Mouse (Mus musculus) MEL (cell line): ENCODE measurements at regions not wholly inside any gene's neighbourhood (a gene's known extent, or its start where the extent isn't known, plus 50 kb on each side); places are given as distances from the start of the nearest gene placed in this dataset.

Experiments used
- ELF1 ChIP-seq: IDR thresholded peaks from 2 replicates; pipeline ENCODE4 v1.6.1; 2014; ENCODE audit warnings: low read depth, mild to moderate bottlenecking, inconsistent platforms, low read length, improper control_type of control experiment, moderate library complexity
- MEF2A ChIP-seq: IDR thresholded peaks from 2 replicates; pipeline ENCODE4 v1.6.1; 2014; ENCODE audit warnings: low read depth, mild to moderate bottlenecking, inconsistent platforms, low read length, improper control_type of control experiment; ENCODE audit not compliant: poor library complexity, insufficient replicate concordance, severe bottlenecking; ENCODE audit errors: extremely low read depth
- TBP ChIP-seq: IDR thresholded peaks from 2 replicates; pipeline ENCODE4 v1.8.0; 2011; ENCODE audit warnings: low read depth, low read length, improper control_type of control experiment

GRCm38 (mm10) chr12:54256506-54257128 lies 53.0 kb upstream of the Egln3 start (continued):
- TF ChIP-seq MEF2A (peak; percentile 34; the same call in 1 of the 2 replicates), TBP (0 out of 2 replicates have a peak, but pooled peaks have one; percentile 11), ELF1 (0 out of 2 replicates have a peak, but pooled peaks have one; percentile 48)
- TF ChIP-seq, all 39 proteins: peak for 14
